Mouse (Mus musculus) hindbrain, embryonic 14.5 days (tissue): ENCODE data around the gene Syt14. TPM values are rescaled to one million over a fixed set of nuclear protein-coding genes. Genes with fewer than 3 reads are reported as not detected.
A peak's percentile ranks its signal among the peaks of the same experiment; 100 is the strongest.

Experiments
- ATAC-seq: fragments of 200-750 bp; cut with Nextera tagmentation; 2 replicates; pipeline ENCODE4 v1.8.0; 2017; ENCODE audit warnings: moderate number of reproducible peaks, mild to moderate bottlenecking, moderate TSS enrichment, moderate library complexity; ENCODE audit not compliant: low FRiP score
- DNase-seq: peaks from one replicate; pipeline ENCODE4 v3.0.0-alpha.2; 2015; ENCODE audit warnings: low spot score
- H3K27ac ChIP-seq: fragments of 300-500 bp; sonication (generic); 2 replicates; pipeline ENCODE4 v1.5.1; 2014; ENCODE audit warnings: mild to moderate bottlenecking, moderate library complexity
- H3K27me3 ChIP-seq: fragments of 300-500 bp; sonication (generic); 2 replicates; pipeline ENCODE4 v1.6.1; 2014; ENCODE audit warnings: mild to moderate bottlenecking, low read length, mixed read lengths; ENCODE audit not compliant: control insufficient read depth, insufficient read depth
- H3K36me3 ChIP-seq: fragments of 300-500 bp; sonication (generic); replicated peaks from 2 replicates; pipeline ENCODE4 v1.6.1; 2014; ENCODE audit not compliant: control insufficient read depth, insufficient read depth
- H3K4me1 ChIP-seq: fragments of 300-500 bp; sonication (generic); replicated peaks from 2 replicates; pipeline ENCODE4 v1.6.1; 2014; ENCODE audit warnings: antibody characterized with exemption, low read length, mixed read lengths; ENCODE audit not compliant: control insufficient read depth, insufficient read depth
- H3K4me2 ChIP-seq: fragments of 300-500 bp; sonication (generic); replicated peaks from 2 replicates; pipeline ENCODE4 v1.6.1; 2014; ENCODE audit warnings: mild to moderate bottlenecking, moderate library complexity
- H3K4me3 ChIP-seq: fragments of 300-500 bp; sonication (generic); replicated peaks from 2 replicates; pipeline ENCODE4 v1.5.1; 2014; ENCODE audit warnings: mild to moderate bottlenecking, low read length
- H3K9ac ChIP-seq: fragments of 300-500 bp; sonication (generic); 2 replicates; pipeline ENCODE4 v1.6.1; 2014
- H3K9me3 ChIP-seq: fragments of 300-500 bp; sonication (generic); 2 replicates; pipeline ENCODE4 v1.6.1; 2016; ENCODE audit warnings: low read length; ENCODE audit not compliant: control insufficient read depth
- WGBS: fragments of 180-500 bp; shearing (Covaris S2); extraction: QIAGEN DNeasy Blood & Tissue Kit; methylation state at CpG from one replicate; pipeline ENCODE4 v1.1.7; 2014; 5-methylcytosine and 5-hydroxymethylcytosine counted together
- polyA plus RNA-seq: library from polyadenylated mRNA; unstranded; fragments of >200 nt; fragmentation: Nextera tagmentation; extraction: Ambion mirVana; gene quantifications from 2 replicates; pipeline ENCODE4 v1.2.1, GENCODE M21; 2014

Gene Syt14
- polyA plus RNA-seq, 1 experiment from 2014 or later: 9.1 TPM

GRCm38 (mm10) chr1:192852047-192852446 is 183.5 kb downstream of the Syt14 start:
- H3K4me3 ChIP-seq: 0 out of 2 replicates have a peak overlapping the region, but pooled peaks have one; percentile 6
- H3K27me3 ChIP-seq: peaks cover 3% of the 10 kb centered on the region; the same call in 1 of the 2 replicates
- no peaks in the 10 kb centered on the region for H3K9me3 ChIP-seq
- no peak for ATAC-seq
- H3K27ac ChIP-seq: peak overlapping the region; percentile 68
- H3K4me2 ChIP-seq: peak overlapping the region; percentile 84
- peaks cover 31% of the 10 kb centered on the region for H3K36me3 ChIP-seq
- DNase-seq: no peak
- peaks cover 50% of the 10 kb centered on the region for H3K4me1 ChIP-seq
- no peak overlapping the region for H3K9ac ChIP-seq

DNA sequence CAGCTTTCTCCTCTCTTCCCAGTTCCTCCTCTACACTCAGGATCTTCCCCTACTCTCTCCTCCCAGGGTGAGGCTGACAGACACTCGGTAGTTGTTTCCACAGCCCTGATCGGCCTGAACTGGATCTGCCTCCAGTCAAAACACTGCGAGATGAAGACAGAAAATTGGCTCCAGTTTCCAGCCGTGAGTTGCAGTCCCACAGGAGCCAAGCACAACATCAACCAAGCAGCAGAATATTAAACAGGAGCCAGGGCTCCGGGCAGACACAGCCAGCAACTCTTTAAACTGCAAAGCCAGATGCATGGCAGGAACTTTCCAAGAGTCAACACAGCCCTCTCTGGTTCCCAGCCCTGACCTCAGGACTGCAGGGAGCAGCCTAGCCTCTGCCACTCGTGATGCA is 183.9 kb downstream of the Syt14 start:
- Histone ChIP-seq H3K27me3 (no peaks in the 10 kb centered on the region), H3K4me1 (peaks cover 50% of the 10 kb centered on the region), H3K9ac (peak overlapping the region; percentile 3), H3K4me2 (peak overlapping the region; percentile 84), H3K9me3 (no peaks in the 10 kb centered on the region), H3K27ac (peak overlapping the region; percentile 68), H3K4me3 (0 out of 2 replicates have a peak overlapping the region, but pooled peaks have one; percentile 6), H3K36me3 (peaks cover 35% of the 10 kb centered on the region)
- ATAC-seq: peak; percentile 35; the same call in 1 of the 2 replicates
- WGBS: 4% methylated on average over 6 of the region's 6 CpGs
- peak; percentile 67 for DNase-seq

GRCm38 (mm10) chr1:192851126-192851525 is 184.4 kb downstream of the Syt14 start:
- peak overlapping the region; percentile 3 for H3K9ac ChIP-seq
- ATAC-seq (no peak; the same call in 1 of the 2 replicates), DNase-seq (no peak)
- peaks cover 45% of the 10 kb centered on the region for H3K4me1 ChIP-seq
- peak overlapping the region; percentile 84 for H3K4me2 ChIP-seq
- WGBS: 2% methylated on average over 2 of the region's 2 CpGs
- no peaks in the 10 kb centered on the region for H3K9me3 ChIP-seq
- 0 out of 2 replicates have a peak overlapping the region, but pooled peaks have one; percentile 6 for H3K4me3 ChIP-seq
- peak overlapping the region; percentile 68 for H3K27ac ChIP-seq
- H3K36me3 ChIP-seq: peaks cover 40% of the 10 kb centered on the region
- H3K27me3 ChIP-seq: no peaks in the 10 kb centered on the region

DNA sequence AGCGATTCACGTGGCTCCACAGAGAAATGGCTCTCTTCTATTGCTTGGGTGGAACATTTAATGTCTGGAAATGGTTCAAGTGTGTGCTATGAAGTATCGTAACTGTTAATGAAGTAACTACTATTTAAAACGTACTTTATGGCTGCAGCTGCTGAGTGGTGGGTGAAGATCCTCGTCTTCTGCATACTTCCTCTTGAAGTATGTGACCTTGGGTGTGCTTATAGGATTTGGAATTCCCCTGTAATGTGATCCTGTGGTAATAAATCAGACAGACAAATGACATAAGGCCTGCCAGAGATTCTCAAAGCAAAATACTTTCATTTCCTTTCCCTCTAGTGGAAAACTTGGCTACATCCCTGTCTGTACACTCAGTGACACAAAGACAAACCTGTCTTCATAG is 186.0 kb downstream of the Syt14 start:
- H3K36me3 ChIP-seq: peaks cover 53% of the 10 kb centered on the region
- H3K9ac ChIP-seq: no peak overlapping the region
- H3K4me3 ChIP-seq: no peak overlapping the region
- DNase-seq (no peak), ATAC-seq (no peak)
- no peaks in the 10 kb centered on the region for H3K9me3 ChIP-seq
- H3K4me1 ChIP-seq: peaks cover 41% of the 10 kb centered on the region
- no peak overlapping the region for H3K27ac ChIP-seq
- 83% methylated on average over 5 of the region's 5 CpGs for WGBS
- H3K27me3 ChIP-seq: no peaks in the 10 kb centered on the region
- H3K4me2 ChIP-seq: no peak overlapping the region

DNA sequence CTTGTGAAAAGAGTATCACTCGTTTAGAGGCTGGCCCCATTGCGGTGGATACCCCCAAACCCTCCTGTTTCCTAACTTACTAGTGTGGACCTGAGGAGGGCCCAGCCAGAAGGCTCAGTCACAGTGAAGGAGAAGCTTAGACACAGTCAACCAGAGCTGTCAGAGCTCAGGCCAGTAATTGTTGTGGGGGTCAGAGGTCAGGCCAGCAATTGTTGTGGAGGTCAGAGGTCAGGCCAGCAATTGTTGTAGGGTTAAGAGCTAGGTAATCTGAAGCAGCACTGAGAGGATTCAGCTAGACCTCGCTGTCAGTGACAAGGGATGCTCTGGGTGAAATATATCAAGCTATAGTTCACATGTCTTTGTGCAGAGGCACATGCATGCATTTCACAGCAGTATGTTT is 188.3 kb downstream of the Syt14 start:
- Histone ChIP-seq H3K4me3 (no peak overlapping the region), H3K4me1 (peaks cover 18% of the 10 kb centered on the region), H3K27ac (no peak overlapping the region), H3K4me2 (no peak overlapping the region), H3K9ac (no peak overlapping the region), H3K27me3 (no peaks in the 10 kb centered on the region), H3K36me3 (peaks cover 54% of the 10 kb centered on the region), H3K9me3 (no peaks in the 10 kb centered on the region)
- ATAC-seq (no peak), DNase-seq (no peak)
- WGBS: 18% methylated on average over 3 of the region's 3 CpGs

Other genes starting within 250 kb of the Syt14 start
- 21.6 and 25.0 TPM in 2 replicates for gene Sertad4, start 180.0 kb downstream of the Syt14 start, polyA plus RNA-seq
- 8.0 and 8.4 TPM in 2 replicates for gene Diexf, start 94.5 kb upstream of the Syt14 start, polyA plus RNA-seq
- 0.63 and 1.0 TPM in 2 replicates for gene Irf6, start 117.3 kb upstream of the Syt14 start, polyA plus RNA-seq
- gene A130010J15Rik, start 132.3 kb upstream of the Syt14 start, polyA plus RNA-seq: 11.1 and 11.4 TPM in 2 replicates
- 2.1 TPM in 2 replicates for gene Traf3ip3, start 165.9 kb upstream of the Syt14 start, polyA plus RNA-seq
- gene Lamb3, start 171.9 kb upstream of the Syt14 start, polyA plus RNA-seq: 0.18 and 0.31 TPM in 2 replicates
- not detected in 2 replicates for gene Hsd11b1, start 228.3 kb upstream of the Syt14 start, polyA plus RNA-seq
- gene G0s2, start 237.4 kb upstream of the Syt14 start, polyA plus RNA-seq: 6.5 and 9.6 TPM in 2 replicates